Mouse (Mus musculus): ENCODE data around the gene Epn2. TPM values are rescaled to one million over a fixed set of nuclear protein-coding genes. Genes with fewer than 3 reads are reported as not detected.
A peak's percentile ranks its signal among the peaks of the same experiment; 100 is the strongest.

Gene Epn2
- polyA plus RNA-seq, 1 experiment, result 76.0 TPM

DNA sequence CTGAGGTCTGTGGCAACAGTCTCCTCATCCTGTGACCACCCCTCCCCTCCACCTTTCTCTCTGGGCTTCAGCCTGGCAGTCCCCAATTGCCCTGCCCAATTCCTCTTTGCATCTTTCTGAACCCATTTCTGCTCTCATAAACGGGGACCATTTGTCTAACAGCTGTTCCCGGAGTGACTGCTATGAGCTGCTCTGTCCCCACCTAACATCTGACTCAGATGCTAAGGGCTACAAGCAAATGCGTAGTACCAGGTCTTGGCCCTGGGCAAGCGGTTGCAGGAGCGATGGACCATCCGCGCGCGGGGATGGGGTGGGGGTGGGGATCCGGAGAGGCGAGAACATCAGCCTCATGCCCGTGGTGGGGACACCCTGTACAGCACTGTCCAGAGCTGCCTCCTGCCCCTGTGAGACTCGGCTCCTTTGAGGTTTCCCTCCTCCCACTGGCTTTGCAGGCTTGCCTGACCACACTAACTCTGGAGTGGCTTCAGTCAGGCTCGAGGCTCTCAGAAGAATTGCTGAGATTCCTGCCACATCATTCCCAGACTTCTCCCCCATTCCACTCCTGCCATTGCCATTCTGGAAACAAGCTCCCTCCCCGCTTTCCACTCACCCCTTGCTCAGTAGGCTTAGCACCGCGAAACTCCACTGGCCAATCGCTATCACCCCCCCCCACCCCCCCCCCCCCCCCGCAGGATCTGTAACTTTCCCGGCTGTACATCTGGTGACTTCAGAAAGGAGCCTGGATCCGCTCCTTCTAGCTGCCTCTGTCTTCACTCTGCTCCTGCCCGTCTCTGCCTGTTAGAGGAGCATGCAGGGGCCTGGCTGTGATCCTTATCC, 36.4 kb upstream of the Epn2 start:
- Histone ChIP-seq H3K27me3 (ENCODE audit: control insufficient read depth, insufficient read depth, low read length, poor library complexity, severe bottlenecking) (no peaks in the 10 kb centered on the region), H3K9ac (ENCODE audit: low read depth, poor library complexity, severe bottlenecking) (0 out of 2 replicates have a peak overlapping the region, but pooled peaks have one; percentile 18), H3K4me3 (ENCODE audit: low read depth, low read length) (0 out of 2 replicates have a peak overlapping the region, but pooled peaks have one; percentile 6), H3K36me3 (ENCODE audit: control insufficient read depth, insufficient read depth, low read length, poor library complexity, severe bottlenecking) (no peaks in the 10 kb centered on the region), H3K4me1 (ENCODE audit: control insufficient read depth, insufficient read depth, low read length) (peaks cover 2% of the 10 kb centered on the region), H3K27ac (ENCODE audit: insufficient read depth, low read length) (no peak overlapping the region), H3K9me3 (replicated peaks; ENCODE audit: control insufficient read depth, insufficient read depth, low read length, poor library complexity, severe bottlenecking) (no peaks in the 10 kb centered on the region)
- no peak for TF ChIP-seq CTCF (IDR thresholded peaks at IDR 0.05; ENCODE audit: low read depth, low read length)
- TF ChIP-seq POLR2A (IDR thresholded peaks at IDR 0.05; ENCODE audit: insufficient read depth, low read length), result no peak
- TF ChIP-seq EP300 (IDR thresholded peaks at IDR 0.05; ENCODE audit: insufficient read depth, low read depth, low read length), result no peak

DNA sequence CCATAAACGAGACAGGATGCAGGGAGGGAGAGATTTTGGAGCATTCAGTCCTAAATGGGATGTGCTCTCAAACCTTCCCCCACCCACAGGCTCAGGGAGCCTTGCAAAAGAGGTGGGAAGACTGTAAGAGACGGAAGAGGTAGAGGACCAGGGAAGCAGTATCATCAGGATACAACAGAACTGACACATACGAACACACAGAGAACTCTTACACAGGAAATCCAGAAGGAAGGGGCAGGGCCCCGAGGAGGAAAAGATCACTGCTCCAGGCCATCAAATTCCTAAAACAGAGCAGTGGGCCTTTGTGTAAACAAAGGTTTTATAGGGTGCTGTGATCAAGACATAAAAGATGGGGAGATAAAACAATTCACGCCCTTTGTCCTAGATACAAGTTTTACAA, 34.9 kb upstream of the Epn2 start:
- TF ChIP-seq POLR2A (IDR thresholded peaks at IDR 0.05; ENCODE audit: insufficient read depth, low read length), result no peak
- TF ChIP-seq EP300 (IDR thresholded peaks at IDR 0.05; ENCODE audit: insufficient read depth, low read depth, low read length), result no peak
- Histone ChIP-seq H3K27me3 (ENCODE audit: control insufficient read depth, insufficient read depth, low read length, poor library complexity, severe bottlenecking) (no peaks in the 10 kb centered on the region), H3K4me1 (ENCODE audit: control insufficient read depth, insufficient read depth, low read length) (no peaks in the 10 kb centered on the region), H3K9me3 (replicated peaks; ENCODE audit: control insufficient read depth, insufficient read depth, low read length, poor library complexity, severe bottlenecking) (no peaks in the 10 kb centered on the region; the same call in 1 of the 2 replicates), H3K9ac (ENCODE audit: low read depth, poor library complexity, severe bottlenecking) (no peak overlapping the region), H3K27ac (ENCODE audit: insufficient read depth, low read length) (no peak overlapping the region), H3K36me3 (ENCODE audit: control insufficient read depth, insufficient read depth, low read length, poor library complexity, severe bottlenecking) (no peaks in the 10 kb centered on the region), H3K4me3 (ENCODE audit: low read depth, low read length) (no peak overlapping the region)

DNA sequence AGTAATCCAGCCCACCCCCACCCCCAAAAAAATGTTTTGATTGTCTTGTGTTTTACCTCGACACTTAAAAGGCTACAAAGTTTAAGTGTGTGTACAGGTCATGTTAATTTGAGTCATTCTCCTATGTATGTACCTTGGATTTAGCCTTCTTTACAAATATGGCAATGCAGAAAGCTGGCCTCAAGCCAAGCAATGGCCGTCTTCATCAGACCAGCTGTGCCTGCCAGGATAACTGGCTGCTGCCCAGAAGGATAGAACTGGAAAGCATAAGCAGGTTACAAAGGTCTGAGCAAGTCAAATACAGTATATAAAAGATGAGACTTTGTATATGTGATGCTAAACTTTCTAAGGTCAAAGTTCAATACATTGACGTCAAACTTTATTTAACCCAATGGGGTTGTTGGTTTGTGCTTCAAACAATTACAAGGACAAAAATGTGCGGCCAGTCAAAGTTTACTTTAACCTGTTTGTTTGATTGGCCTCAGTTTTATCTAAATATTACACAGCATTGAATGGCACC, 32.7 kb upstream of the Epn2 start:
- Histone ChIP-seq H3K9me3 (replicated peaks; ENCODE audit: control insufficient read depth, insufficient read depth, low read length, poor library complexity, severe bottlenecking) (peaks cover 3% of the 10 kb centered on the region; the same call in 1 of the 2 replicates), H3K27me3 (ENCODE audit: control insufficient read depth, insufficient read depth, low read length, poor library complexity, severe bottlenecking) (no peaks in the 10 kb centered on the region), H3K4me1 (ENCODE audit: control insufficient read depth, insufficient read depth, low read length) (no peaks in the 10 kb centered on the region), H3K9ac (ENCODE audit: low read depth, poor library complexity, severe bottlenecking) (no peak overlapping the region), H3K4me3 (ENCODE audit: low read depth, low read length) (no peak overlapping the region), H3K27ac (ENCODE audit: insufficient read depth, low read length) (no peak overlapping the region), H3K36me3 (ENCODE audit: control insufficient read depth, insufficient read depth, low read length, poor library complexity, severe bottlenecking) (no peaks in the 10 kb centered on the region)
- TF ChIP-seq POLR2A (IDR thresholded peaks at IDR 0.05; ENCODE audit: insufficient read depth, low read length) (no peak), EP300 (IDR thresholded peaks at IDR 0.05; ENCODE audit: insufficient read depth, low read depth, low read length) (no peak), CTCF (IDR thresholded peaks at IDR 0.05; ENCODE audit: low read depth, low read length) (no peak)

DNA sequence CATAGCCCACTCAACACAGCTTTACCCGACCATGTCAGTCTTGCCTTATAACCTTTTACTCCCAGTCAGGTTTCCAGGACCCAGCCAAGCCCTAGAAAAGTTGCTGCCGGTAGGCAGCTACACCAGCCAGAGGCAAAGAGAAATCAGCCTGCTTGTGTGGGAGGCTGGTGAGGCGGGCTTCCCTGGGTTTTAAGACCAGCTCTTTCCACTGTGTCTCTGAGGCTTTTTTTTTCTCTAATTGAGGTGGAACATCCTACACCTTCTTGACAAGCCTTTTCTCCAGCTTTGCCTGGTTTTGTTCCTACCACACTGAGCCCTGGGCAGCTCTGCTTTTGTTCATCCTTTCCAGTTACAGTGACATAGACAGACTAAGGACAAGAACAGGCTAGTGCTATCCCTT, 31.7 kb upstream of the Epn2 start:
- Histone ChIP-seq H3K9ac (ENCODE audit: low read depth, poor library complexity, severe bottlenecking) (no peak overlapping the region), H3K4me3 (ENCODE audit: low read depth, low read length) (no peak overlapping the region), H3K4me1 (ENCODE audit: control insufficient read depth, insufficient read depth, low read length) (no peaks in the 10 kb centered on the region), H3K27me3 (ENCODE audit: control insufficient read depth, insufficient read depth, low read length, poor library complexity, severe bottlenecking) (no peaks in the 10 kb centered on the region), H3K27ac (ENCODE audit: insufficient read depth, low read length) (no peak overlapping the region), H3K36me3 (ENCODE audit: control insufficient read depth, insufficient read depth, low read length, poor library complexity, severe bottlenecking) (no peaks in the 10 kb centered on the region), H3K9me3 (replicated peaks; ENCODE audit: control insufficient read depth, insufficient read depth, low read length, poor library complexity, severe bottlenecking) (peaks cover 7% of the 10 kb centered on the region; the same call in 1 of the 2 replicates)
- no peak for TF ChIP-seq CTCF (IDR thresholded peaks at IDR 0.05; ENCODE audit: low read depth, low read length)
- no peak for TF ChIP-seq EP300 (IDR thresholded peaks at IDR 0.05; ENCODE audit: insufficient read depth, low read depth, low read length)
- no peak for TF ChIP-seq POLR2A (IDR thresholded peaks at IDR 0.05; ENCODE audit: insufficient read depth, low read length)

DNA sequence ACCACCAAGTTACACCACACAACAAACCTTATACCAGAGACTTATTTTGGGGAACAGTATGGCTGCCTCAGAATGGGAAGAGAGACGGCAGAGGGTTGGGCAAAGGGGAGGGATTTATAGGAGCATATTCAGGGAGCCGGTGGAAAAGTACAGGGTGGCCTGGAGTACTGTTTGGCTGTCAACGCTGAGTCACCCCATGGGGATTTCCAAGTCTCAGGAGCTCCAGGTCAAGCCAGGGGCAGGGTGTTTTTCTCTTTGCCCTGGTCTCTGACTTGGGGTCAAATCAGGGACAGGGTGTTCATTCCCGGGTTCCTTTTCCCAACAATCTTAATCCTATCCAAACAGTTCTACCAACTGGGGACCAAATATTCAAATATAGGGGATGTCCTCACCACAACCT, 28.6 kb upstream of the Epn2 start:
- Histone ChIP-seq H3K27ac (ENCODE audit: insufficient read depth, low read length) (no peak overlapping the region), H3K4me3 (ENCODE audit: low read depth, low read length) (no peak overlapping the region), H3K4me1 (ENCODE audit: control insufficient read depth, insufficient read depth, low read length) (no peaks in the 10 kb centered on the region), H3K36me3 (ENCODE audit: control insufficient read depth, insufficient read depth, low read length, poor library complexity, severe bottlenecking) (no peaks in the 10 kb centered on the region), H3K27me3 (ENCODE audit: control insufficient read depth, insufficient read depth, low read length, poor library complexity, severe bottlenecking) (no peaks in the 10 kb centered on the region), H3K9me3 (replicated peaks; ENCODE audit: control insufficient read depth, insufficient read depth, low read length, poor library complexity, severe bottlenecking) (peaks cover 7% of the 10 kb centered on the region; the same call in 1 of the 2 replicates), H3K9ac (ENCODE audit: low read depth, poor library complexity, severe bottlenecking) (no peak overlapping the region)
- no peak for TF ChIP-seq POLR2A (IDR thresholded peaks at IDR 0.05; ENCODE audit: insufficient read depth, low read length)
- no peak for TF ChIP-seq CTCF (IDR thresholded peaks at IDR 0.05; ENCODE audit: low read depth, low read length)
- TF ChIP-seq EP300 (IDR thresholded peaks at IDR 0.05; ENCODE audit: insufficient read depth, low read depth, low read length), result no peak

DNA sequence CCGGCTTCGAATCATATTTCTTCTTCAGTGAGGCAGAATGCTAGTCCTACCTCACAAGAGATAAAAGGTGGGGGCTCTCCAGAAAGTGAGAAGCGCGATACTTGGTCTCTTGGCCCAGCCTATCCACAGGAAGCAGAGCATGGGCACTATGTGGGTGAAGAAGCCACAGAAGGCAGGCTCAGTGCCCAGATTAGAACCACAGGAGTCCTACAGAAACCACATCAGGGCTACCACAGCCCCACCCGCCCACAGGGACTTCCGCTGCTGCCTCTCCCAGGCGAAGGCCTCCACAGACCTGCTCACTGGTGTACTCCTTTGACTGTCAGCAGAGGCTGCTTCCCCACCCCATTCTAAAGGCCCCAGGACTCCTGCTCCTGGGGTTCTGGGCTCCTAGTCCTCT, 23.2 kb upstream of the Epn2 start:
- no peak overlapping the region for H3K27ac ChIP-seq (ENCODE audit: insufficient read depth, low read length)
- no peak overlapping the region for H3K4me3 ChIP-seq (ENCODE audit: low read depth, low read length)
- TF ChIP-seq CTCF (IDR thresholded peaks at IDR 0.05; ENCODE audit: low read depth, low read length) (no peak), POLR2A (IDR thresholded peaks at IDR 0.05; ENCODE audit: insufficient read depth, low read length) (no peak), EP300 (IDR thresholded peaks at IDR 0.05; ENCODE audit: insufficient read depth, low read depth, low read length) (no peak)
- H3K36me3 ChIP-seq (ENCODE audit: control insufficient read depth, insufficient read depth, low read length, poor library complexity, severe bottlenecking), result no peaks in the 10 kb centered on the region
- peaks cover 2% of the 10 kb centered on the region for H3K4me1 ChIP-seq (ENCODE audit: control insufficient read depth, insufficient read depth, low read length)
- H3K9me3 ChIP-seq (replicated peaks; ENCODE audit: control insufficient read depth, insufficient read depth, low read length, poor library complexity, severe bottlenecking), result 0 out of 2 replicates have a peak, but pooled peaks cover 4% of the 10 kb centered on the region
- no peak overlapping the region for H3K9ac ChIP-seq (ENCODE audit: low read depth, poor library complexity, severe bottlenecking)
- no peaks in the 10 kb centered on the region for H3K27me3 ChIP-seq (ENCODE audit: control insufficient read depth, insufficient read depth, low read length, poor library complexity, severe bottlenecking)

All from ES-Bruce4 (cell line).